Mouse (Mus musculus): Measurements from ENCODE around the gene BC030500. TPM values are rescaled to one million over a fixed set of nuclear protein-coding genes. Genes with fewer than 3 reads are reported as not detected.

BC030500 gene
- polyA plus RNA-seq (2015; fragmentation: Nextera tagmentation; extraction: Ambion mirVana), result 1.1 and 1.5 TPM in 2 replicates

DNA sequence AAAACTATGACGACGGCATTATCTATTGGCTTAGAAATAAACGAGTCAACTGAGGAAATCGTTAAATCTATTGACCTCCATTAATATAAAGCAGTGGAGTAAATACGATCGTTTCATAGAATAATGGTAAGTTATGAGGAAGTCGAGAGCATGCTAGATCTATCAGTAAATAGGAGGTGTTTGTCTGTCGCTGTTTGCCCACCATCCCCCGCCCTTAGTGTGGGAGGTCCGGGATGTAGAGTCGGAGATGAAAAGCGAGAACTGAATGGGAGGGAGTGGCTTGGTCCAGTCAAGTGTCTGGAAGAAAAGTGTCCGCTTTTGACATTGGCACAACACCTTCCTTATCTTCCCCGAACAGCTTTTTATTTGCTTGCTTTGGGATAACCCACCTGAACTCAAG lies at the start of gene BC030500:
Gene BC030500, plus strand, starts transcription at position 79 of the 400 bp plus-strand sequence.
- Histone ChIP-seq H3K9ac (0 out of 2 replicates have a peak within 1 kb of the TSS, but pooled peaks have one; percentile 15), H3K36me3 (no peaks in the 10 kb centered on the region), H3K4me3 (replicated peaks) (peak within 1 kb of the TSS; percentile 54), H3K27me3 (peaks cover 19% of the 10 kb centered on the region), H3K9me3 (replicated peaks) (no peaks in the 10 kb centered on the region), H3K4me1 (peaks cover 10% of the 10 kb centered on the region; the same call in 1 of the 2 replicates), H3K27ac (replicated peaks) (no peak within 1 kb of the TSS), H3K4me2 (replicated peaks) (peak within 1 kb of the TSS; percentile 93)
- ATAC-seq (ENCODE audit: insufficient number of reproducible peaks, low FRiP score, low TSS enrichment, low read depth), result no peak
- WGBS, result 10% methylated on average over 14 of the region's 14 CpGs

DNA sequence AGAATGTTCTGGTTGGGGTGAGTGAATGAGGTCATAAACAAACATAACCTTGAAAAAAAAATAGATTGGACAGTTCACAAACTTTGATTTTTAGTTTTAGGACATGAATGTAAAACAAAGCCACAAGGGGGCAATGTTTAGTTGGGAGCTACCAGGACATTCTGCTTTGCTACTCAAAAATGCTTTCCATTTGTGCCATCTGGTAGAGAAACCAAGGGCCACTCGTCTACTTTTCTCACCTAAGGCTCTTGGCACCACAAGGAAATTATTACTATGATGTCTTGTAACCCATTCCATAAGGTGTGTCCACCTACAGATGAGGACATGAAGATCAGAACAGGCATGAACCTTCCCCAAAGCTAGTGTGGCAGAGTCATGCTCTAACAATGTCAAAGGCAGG lies 25.1 kb upstream of the BC030500 start:
- Histone ChIP-seq H3K36me3 (no peaks in the 10 kb centered on the region), H3K9ac (no peak overlapping the region), H3K4me2 (replicated peaks) (no peak overlapping the region), H3K4me3 (replicated peaks) (no peak overlapping the region), H3K9me3 (replicated peaks) (no peaks in the 10 kb centered on the region), H3K27ac (replicated peaks) (no peak overlapping the region), H3K27me3 (no peaks in the 10 kb centered on the region), H3K4me1 (no peaks in the 10 kb centered on the region)
- WGBS, result 8% methylated on average over 1 of the region's 1 CpGs
- no peak for ATAC-seq (ENCODE audit: insufficient number of reproducible peaks, low FRiP score, low TSS enrichment, low read depth)

DNA sequence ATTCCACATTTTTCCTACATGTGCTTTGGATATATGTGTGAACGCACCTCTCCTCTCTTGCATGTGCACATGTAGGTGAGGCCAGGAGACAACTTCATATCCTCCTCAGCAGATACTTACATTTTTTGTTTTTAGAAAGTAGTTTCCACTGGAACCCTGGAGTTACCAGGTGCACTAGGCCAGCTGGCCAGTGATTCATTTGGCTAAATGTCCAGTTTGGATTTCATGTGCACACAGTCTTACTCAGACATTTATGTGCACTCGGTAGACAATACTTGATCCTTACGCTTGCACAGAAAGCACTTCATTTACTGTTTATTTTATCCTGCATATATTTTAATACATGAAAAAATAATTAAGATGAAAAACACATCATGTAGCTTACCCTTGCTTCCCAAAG lies 21.0 kb upstream of the BC030500 start:
- ATAC-seq (ENCODE audit: insufficient number of reproducible peaks, low FRiP score, low TSS enrichment, low read depth), result no peak

DNA sequence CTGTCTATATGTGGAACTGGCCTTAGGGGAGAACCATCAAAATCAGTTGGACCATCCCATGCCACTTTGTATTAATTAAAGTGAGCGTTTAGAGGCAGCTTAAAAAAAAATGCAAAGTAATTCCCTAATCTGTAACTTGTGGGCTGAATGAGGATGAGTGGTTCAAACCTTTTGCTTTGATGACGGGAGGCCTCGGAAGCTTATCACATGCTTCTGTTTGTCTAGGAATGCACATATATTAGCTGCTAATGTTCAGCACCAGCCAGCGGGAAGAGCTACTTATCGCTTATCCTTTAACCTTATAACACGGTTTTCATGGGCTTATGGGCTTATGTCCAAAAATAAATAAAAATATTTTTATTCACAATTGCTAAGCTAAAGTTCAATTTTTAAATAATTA lies 15.6 kb upstream of the BC030500 start:
- WGBS, result 74% methylated on average over 6 of the region's 6 CpGs
- H3K36me3 ChIP-seq, result no peaks in the 10 kb centered on the region
- H3K27ac ChIP-seq (replicated peaks), result no peak overlapping the region
- no peaks in the 10 kb centered on the region for H3K27me3 ChIP-seq
- H3K4me3 ChIP-seq (replicated peaks), result no peak overlapping the region
- ATAC-seq (ENCODE audit: insufficient number of reproducible peaks, low FRiP score, low TSS enrichment, low read depth), result no peak
- H3K4me1 ChIP-seq, result no peaks in the 10 kb centered on the region
- no peak overlapping the region for H3K9ac ChIP-seq
- no peak overlapping the region for H3K4me2 ChIP-seq (replicated peaks)
- H3K9me3 ChIP-seq (replicated peaks), result no peaks in the 10 kb centered on the region

More for the DNA sequence above, 21.0 kb upstream of the BC030500 start:
- no peaks in the 10 kb centered on the region for H3K36me3 ChIP-seq
- no peak overlapping the region for H3K9ac ChIP-seq
- 89% methylated on average over 3 of the region's 3 CpGs for WGBS
- no peak overlapping the region for H3K4me2 ChIP-seq (replicated peaks)
- no peak overlapping the region for H3K4me3 ChIP-seq (replicated peaks)
- H3K27ac ChIP-seq (replicated peaks), result no peak overlapping the region
- H3K27me3 ChIP-seq, result no peaks in the 10 kb centered on the region
- no peaks in the 10 kb centered on the region for H3K4me1 ChIP-seq
- no peaks in the 10 kb centered on the region for H3K9me3 ChIP-seq (replicated peaks)

DNA sequence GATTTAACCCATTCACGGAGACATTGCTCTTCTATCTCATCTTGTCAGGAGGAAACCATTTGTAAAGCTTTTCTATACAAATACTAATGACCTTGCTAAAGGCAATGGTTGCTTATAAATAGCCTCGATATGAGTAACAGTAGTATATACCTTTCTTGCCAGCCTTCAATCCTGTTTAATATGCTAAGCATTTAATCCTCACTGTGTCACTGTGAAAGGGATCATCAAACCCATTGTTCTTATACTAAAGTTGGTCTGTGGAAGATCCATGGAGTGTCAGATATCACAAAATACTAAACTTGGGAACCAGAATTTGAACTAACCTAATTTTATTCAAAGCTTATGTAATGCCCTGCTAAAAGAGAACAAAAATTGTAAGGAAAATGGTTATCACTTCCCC lies 7.1 kb upstream of the BC030500 start:
- no peaks in the 10 kb centered on the region for H3K27me3 ChIP-seq
- WGBS, result 25% methylated on average over 2 of the region's 2 CpGs
- H3K27ac ChIP-seq (replicated peaks), result no peak overlapping the region
- H3K4me2 ChIP-seq (replicated peaks), result no peak overlapping the region
- no peaks in the 10 kb centered on the region for H3K36me3 ChIP-seq
- no peak overlapping the region for H3K9ac ChIP-seq
- no peaks in the 10 kb centered on the region for H3K4me1 ChIP-seq
- H3K4me3 ChIP-seq (replicated peaks), result no peak overlapping the region
- no peak for ATAC-seq (ENCODE audit: insufficient number of reproducible peaks, low FRiP score, low TSS enrichment, low read depth)
- H3K9me3 ChIP-seq (replicated peaks), result no peaks in the 10 kb centered on the region

DNA sequence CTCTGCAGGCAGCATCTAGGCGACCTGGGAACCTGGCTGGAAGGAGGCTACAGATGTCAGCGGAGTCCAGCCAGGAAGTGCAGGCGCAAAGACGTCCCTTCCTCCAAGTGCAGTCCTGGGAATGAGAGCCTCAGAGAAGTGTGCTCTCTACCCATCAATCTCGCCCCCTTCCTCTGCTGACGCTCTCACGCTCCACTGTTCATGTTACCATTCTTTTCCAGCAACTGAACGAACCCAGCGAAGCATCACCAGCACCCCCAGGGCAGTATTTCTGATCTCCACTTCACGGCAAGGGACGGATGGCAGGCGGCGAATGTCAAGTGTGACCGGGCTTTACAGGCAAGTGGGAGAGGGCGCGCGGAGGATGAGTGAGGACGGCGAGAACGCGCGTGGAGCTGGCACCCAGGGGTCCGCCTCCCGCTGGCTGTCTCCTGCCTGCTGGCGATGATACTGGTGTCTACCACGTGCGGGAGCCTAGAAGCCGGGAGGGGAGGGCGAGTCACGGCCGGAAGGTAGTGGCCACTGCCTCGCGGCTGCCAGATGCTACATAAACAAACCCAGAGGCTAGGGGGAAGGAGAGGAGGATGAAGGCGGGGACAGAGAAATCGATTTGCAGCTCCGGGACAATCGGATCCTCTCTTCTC lies 763 bp downstream of the BC030500 start, which contains the start of gene Galntl6:
Gene Galntl6, minus strand, starts transcription at position 445 of the 644 bp plus-strand sequence.
- Histone ChIP-seq H3K4me2 (replicated peaks) (peak within 1 kb of the TSS; percentile 93), H3K9me3 (replicated peaks) (no peaks in the 10 kb centered on the region), H3K27me3 (peaks cover 19% of the 10 kb centered on the region), H3K9ac (0 out of 2 replicates have a peak within 1 kb of the TSS, but pooled peaks have one; percentile 15), H3K4me3 (replicated peaks) (peak within 1 kb of the TSS; percentile 54), H3K4me1 (peaks cover 10% of the 10 kb centered on the region; the same call in 1 of the 2 replicates), H3K36me3 (no peaks in the 10 kb centered on the region), H3K27ac (replicated peaks) (no peak within 1 kb of the TSS)
- under 1% methylated on average over 35 of the region's 37 CpGs for WGBS
- peak; percentile 24; the same call in 1 of the 2 replicates for ATAC-seq (ENCODE audit: insufficient number of reproducible peaks, low FRiP score, low TSS enrichment, low read depth)

DNA sequence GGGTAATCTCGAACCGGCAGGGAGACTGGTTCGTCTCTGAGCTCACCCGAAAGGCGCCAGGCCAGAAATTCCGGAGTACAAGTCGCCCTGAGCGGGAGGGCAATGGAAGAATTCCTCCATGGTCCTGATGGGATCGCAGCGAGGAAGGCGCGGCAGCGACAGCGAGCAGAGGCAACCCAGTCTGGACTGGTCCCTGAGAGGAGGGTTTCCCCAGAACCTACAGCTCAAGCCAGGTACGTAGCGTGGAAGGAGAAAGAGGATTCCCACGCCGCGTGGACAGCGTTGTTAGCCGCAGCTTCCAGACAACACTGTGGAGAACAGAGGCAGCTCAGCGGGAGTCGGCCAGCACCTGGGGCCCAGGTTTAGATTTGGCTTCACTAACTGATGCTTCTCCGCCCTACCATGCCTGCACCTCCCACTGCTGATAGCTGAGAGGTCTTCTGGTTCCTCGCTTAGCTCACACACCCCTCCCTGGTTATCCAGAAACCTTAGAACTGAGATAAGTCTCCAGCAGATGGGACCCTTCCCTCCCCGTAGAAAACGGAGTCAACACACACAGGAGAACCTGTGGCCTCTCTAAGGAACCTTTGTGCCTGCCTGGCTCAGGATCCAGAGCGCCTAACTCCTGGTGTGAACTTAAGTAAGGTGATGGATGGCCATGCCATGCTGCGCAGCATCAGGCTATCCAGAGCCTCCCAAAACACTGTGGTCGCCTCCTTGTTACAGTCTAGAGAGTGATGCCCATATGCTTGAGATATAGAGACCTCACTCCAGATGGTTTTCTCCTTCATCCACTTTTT lies 1.5 kb downstream of the BC030500 start:
- Histone ChIP-seq H3K9me3 (replicated peaks) (no peaks in the 10 kb centered on the region), H3K4me1 (peaks cover 10% of the 10 kb centered on the region; the same call in 1 of the 2 replicates), H3K27ac (replicated peaks) (no peak overlapping the region), H3K4me3 (replicated peaks) (peak overlapping the region; percentile 54), H3K36me3 (no peaks in the 10 kb centered on the region), H3K4me2 (replicated peaks) (peak overlapping the region; percentile 93), H3K9ac (0 out of 2 replicates have a peak overlapping the region, but pooled peaks have one; percentile 15), H3K27me3 (peaks cover 19% of the 10 kb centered on the region)
- ATAC-seq (ENCODE audit: insufficient number of reproducible peaks, low FRiP score, low TSS enrichment, low read depth), result 0 out of 2 replicates have a peak, but pooled peaks have one; percentile 34
- 3% methylated on average over 30 of the region's 30 CpGs for WGBS

DNA sequence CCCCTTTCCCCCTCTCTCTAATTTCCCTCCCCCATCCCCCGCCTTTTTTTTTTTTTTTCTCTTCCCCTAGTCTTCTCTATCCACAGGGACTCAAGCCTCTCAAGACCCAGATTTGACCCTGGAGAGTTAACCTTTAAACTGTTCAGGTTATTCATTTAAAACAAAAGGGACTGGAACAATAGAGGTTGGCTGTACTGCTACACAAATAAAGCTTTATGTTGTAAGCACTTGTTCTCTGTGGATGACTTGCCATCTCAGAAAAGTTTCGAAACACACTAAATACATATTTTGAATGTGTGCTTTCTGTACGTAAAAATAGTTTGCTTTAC lies 2.0 kb downstream of the BC030500 start:
- H3K9me3 ChIP-seq (replicated peaks), result no peaks in the 10 kb centered on the region
- H3K27me3 ChIP-seq, result peaks cover 19% of the 10 kb centered on the region
- H3K4me2 ChIP-seq (replicated peaks), result no peak overlapping the region
- H3K27ac ChIP-seq (replicated peaks), result no peak overlapping the region
- 68% methylated on average over 3 of the region's 3 CpGs for WGBS
- H3K4me3 ChIP-seq (replicated peaks), result no peak overlapping the region
- no peaks in the 10 kb centered on the region for H3K36me3 ChIP-seq
- H3K4me1 ChIP-seq, result peaks cover 10% of the 10 kb centered on the region; the same call in 1 of the 2 replicates
- no peak overlapping the region for H3K9ac ChIP-seq
- ATAC-seq (ENCODE audit: insufficient number of reproducible peaks, low FRiP score, low TSS enrichment, low read depth), result no peak

DNA sequence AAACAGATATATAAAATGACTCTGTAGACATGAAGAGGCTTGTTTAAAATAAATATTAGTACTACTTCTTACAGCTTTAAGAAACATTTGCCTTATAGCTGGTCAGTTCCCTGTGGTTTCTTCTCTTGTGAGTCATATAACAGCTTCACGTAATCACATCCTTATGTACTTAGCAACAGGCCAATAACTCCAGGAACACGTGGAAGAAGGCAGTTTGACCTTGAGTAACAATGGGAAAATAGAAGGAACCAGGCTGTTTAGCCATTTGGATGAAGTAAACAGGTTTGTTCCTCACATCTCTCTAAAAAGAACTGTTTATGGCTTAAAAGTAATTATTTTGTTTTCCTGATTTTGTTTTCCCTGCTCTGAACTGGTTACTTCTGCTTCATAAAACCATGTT lies 3.6 kb downstream of the BC030500 start:
- no peak overlapping the region for H3K4me3 ChIP-seq (replicated peaks)
- no peaks in the 10 kb centered on the region for H3K9me3 ChIP-seq (replicated peaks)
- no peaks in the 10 kb centered on the region for H3K36me3 ChIP-seq
- H3K9ac ChIP-seq, result no peak overlapping the region
- peaks cover 19% of the 10 kb centered on the region for H3K27me3 ChIP-seq
- H3K4me1 ChIP-seq, result peaks cover 10% of the 10 kb centered on the region; the same call in 1 of the 2 replicates
- 35% methylated on average over 2 of the region's 2 CpGs for WGBS
- H3K27ac ChIP-seq (replicated peaks), result no peak overlapping the region
- ATAC-seq (ENCODE audit: insufficient number of reproducible peaks, low FRiP score, low TSS enrichment, low read depth), result no peak
- H3K4me2 ChIP-seq (replicated peaks), result no peak overlapping the region

DNA sequence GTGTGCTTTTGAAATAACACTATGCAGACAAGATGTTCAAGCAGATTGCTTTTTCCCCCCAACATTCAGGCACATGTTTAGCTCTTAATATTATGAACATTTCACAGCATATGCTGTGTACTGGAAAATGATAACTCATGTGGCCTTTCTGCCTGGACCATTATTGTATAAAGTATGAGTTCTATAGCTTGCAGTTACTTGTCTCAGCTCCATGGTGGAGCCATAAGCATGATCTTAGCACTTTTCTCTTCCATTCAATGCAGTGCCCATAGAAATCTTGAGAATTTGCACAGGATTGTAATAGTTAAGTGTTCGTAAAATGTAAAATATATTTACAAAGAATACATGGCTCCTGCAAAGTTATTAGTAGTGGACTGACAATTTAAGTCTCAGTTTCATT lies 19.5 kb downstream of the BC030500 start:
- WGBS, result 76% methylated on average over 1 of the region's 1 CpGs
- Histone ChIP-seq H3K4me2 (replicated peaks) (no peak overlapping the region), H3K4me1 (no peaks in the 10 kb centered on the region), H3K9ac (no peak overlapping the region), H3K27ac (replicated peaks) (no peak overlapping the region), H3K36me3 (no peaks in the 10 kb centered on the region), H3K9me3 (replicated peaks) (no peaks in the 10 kb centered on the region), H3K27me3 (no peaks in the 10 kb centered on the region), H3K4me3 (replicated peaks) (no peak overlapping the region)
- no peak for ATAC-seq (ENCODE audit: insufficient number of reproducible peaks, low FRiP score, low TSS enrichment, low read depth)

DNA sequence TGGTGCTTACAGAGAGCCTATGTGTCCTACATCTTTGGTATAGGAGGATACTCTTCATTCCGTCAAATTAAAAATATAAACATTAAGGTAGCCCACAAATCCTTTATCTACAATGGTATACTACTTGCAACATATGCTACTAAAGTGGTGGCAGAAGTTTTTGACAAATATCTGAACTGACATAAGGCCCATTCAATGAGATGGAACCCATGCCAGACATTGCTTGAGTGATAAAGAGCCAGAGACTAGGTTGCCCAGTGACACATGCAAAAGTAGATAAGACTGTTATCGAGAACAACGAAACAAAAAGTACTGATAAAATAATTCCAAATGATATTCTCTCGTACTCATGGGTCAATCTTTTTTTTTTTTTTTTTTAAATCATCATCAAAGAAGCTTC lies 32.2 kb downstream of the BC030500 start:
- no peak for ATAC-seq (ENCODE audit: insufficient number of reproducible peaks, low FRiP score, low TSS enrichment, low read depth)
- Histone ChIP-seq H3K27me3 (no peaks in the 10 kb centered on the region), H3K4me2 (replicated peaks) (no peak overlapping the region), H3K27ac (replicated peaks) (no peak overlapping the region), H3K9ac (no peak overlapping the region), H3K9me3 (replicated peaks) (no peaks in the 10 kb centered on the region), H3K36me3 (no peaks in the 10 kb centered on the region), H3K4me3 (replicated peaks) (no peak overlapping the region), H3K4me1 (no peaks in the 10 kb centered on the region)
- WGBS, result 90% methylated on average over 4 of the region's 4 CpGs

Measured in embryonic facial prominence, embryonic 15.5 days (tissue).